Mouse (Mus musculus): ENCODE results near the gene Atp10a.

- no peak for TF ChIP-seq CTCF (conservative IDR thresholded peaks at IDR 0.05; ENCODE audit: insufficient read depth, insufficient read length, low read depth, low read length)
- TF ChIP-seq POLR2A (IDR thresholded peaks at IDR 0.05; ENCODE audit: low read depth, low read length), result no peak
Observed at GRCm38 (mm10) chr7:58758396-58758795, 102.4 kb downstream of the Atp10a start.
